Mouse (Mus musculus) layer of hippocampus, postnatal 10 days (tissue): ENCODE measurements around the gene Ano1. TPM values are rescaled to one million over a fixed set of nuclear protein-coding genes. Genes with fewer than 3 reads are reported as not detected.

Experiments
- DNase-seq, 2 experiments: peaks; one replicate each; pipeline ENCODE4 v3.0.0; 2021; ENCODE audit warnings: low spot score in 2 of 2
- total RNA-seq, 2 experiments: library from RNA; stranded (reverse); gene quantifications; 2 replicates each; pipeline ENCODE4 v1.2.3; 2021

The Ano1 gene
- total RNA-seq, 2 experiments from 2014 or later: 3.6 to 5.0 TPM

DNA sequence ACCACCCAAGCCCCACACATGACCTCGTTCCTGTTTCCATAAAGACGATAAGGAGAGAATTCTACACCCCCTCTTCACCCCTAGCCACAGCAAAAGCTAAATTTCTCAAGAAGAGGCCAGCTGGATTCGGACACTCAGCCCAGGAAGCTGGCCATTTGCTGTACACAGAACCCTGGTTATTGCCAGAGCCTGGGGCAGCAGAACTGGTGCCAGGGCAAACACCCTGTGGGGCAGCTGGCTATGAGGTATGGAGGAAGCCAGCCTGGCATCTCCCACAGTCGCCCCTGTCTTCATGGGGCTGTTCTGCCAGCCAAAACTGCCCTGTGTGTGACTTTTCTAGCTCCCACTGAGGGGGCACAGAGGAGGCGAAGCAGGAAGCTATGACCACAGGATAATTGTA, 104.2 kb downstream of the Ano1 start:
- DNase-seq: peak; percentile 12 to 23

- DNase-seq: no peak
Observed at GRCm38 (mm10) chr7:144640817-144641216, 111.0 kb downstream of the Ano1 start.

- no peak for DNase-seq
Observed at GRCm38 (mm10) chr7:144636000-144636399, 115.8 kb downstream of the Ano1 start.

GRCm38 (mm10) chr7:144634875-144635274, 116.9 kb downstream of the Ano1 start:
- DNase-seq: no peak

DNA sequence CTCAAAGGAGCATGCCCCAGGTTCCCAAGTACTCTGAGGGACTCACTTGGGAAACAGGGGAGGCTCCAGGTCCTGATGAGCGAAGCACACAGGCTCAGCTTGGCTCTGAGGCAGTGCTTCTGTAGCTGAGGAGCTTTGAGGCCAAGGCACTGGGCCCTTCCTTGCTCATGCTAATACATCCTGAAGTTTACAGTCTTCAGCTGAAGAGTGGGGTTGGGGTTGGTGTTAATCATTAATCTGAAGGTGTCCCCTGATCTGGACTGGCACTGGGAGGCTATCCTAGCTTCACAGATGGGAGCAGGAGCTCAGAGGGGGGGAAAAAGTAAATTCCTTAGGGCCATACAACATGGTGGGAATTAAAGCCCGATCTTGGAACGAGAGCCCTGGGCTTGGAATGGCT, 117.3 kb downstream of the Ano1 start:
- no peak for DNase-seq

GRCm38 (mm10) chr7:144632321-144632720, 119.5 kb downstream of the Ano1 start:
- no peak for DNase-seq

DNA sequence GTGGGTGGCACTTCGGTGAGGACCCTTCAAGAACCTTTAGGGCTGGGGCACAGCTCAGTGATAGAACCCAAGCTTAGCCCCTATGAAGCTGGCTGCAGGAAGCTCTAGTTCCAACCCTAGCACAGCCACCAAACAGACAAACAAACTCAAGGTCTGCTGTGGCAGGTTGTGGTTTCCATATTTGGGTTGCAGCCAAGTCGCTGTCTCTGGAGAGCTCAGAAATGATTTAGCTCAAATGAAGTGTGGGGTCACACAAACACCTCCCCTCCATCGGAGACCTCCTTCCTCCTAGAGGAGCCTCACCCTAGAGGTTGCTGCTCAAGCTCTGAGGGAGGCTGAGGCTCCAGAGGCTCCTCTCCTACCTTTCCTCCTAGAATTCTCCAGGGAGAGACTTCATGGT, 121.2 kb downstream of the Ano1 start:
- DNase-seq: no peak

- peak in 1 of 2 experiments; percentile 27 for DNase-seq
Observed at GRCm38 (mm10) chr7:144628334-144628915, 123.3 kb downstream of the Ano1 start.

DNA sequence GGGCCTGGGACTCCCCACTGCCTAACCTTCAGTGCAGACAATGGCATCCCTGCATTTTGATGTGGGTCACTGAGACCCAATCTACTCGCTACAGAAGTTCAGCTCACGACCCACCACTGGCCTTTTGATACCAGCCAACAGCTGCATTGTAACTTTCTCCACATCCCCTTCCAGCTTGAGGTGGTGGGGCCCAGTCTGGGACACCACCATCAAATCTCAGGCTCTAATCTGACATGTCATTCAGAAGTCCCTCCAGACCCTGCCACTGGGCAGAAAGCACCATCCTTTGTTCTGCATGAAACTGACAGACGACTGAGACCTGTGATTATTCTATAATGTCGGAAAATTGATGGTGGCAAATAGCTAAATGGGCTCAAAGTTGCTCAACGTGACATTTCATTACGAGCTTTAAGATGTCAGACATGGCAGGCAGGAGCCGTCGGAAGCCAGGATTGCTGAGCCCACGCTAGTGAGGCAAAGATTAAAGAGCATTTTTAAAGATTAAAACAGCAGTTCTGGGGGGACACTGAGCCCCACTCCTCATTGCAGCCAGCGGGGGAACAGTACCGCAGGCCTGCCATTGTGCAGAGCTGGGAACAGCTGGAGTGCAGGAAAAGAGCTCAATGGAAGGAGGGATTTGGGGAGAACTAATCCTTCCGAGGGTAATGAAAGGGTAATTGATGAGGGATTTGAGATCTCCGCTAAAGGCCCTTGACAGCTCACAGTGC, 124.0 kb downstream of the Ano1 start:
- no peak for DNase-seq

GRCm38 (mm10) chr7:144626042-144626441, 125.7 kb downstream of the Ano1 start:
- peak; percentile 28 to 47 for DNase-seq

GRCm38 (mm10) chr7:144620721-144621681, 130.8 kb downstream of the Ano1 start:
- peak; percentile 38 to 40 for DNase-seq

DNA sequence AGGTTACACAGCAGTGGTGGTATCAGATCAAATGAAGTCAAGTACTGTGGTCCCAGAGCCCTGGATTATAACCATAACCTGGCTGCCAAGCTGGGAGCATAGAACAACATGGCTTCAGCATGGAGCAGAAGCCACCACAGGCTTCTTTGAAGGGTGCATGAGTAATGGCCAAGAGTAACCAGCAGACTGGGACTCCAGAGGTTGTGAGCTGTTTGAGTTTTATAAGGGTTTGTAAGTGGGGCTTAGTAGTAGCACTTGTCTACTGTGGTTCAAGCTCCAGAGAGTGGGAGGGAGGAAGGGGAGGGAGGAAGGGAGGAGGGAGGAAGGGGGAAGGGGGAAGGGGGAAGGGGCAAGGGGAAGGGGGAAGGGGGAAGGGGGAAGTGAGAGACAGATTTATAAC, 131.5 kb downstream of the Ano1 start:
- no peak for DNase-seq

- DNase-seq: no peak
Observed at GRCm38 (mm10) chr7:144615343-144615742, 136.4 kb downstream of the Ano1 start.

DNA sequence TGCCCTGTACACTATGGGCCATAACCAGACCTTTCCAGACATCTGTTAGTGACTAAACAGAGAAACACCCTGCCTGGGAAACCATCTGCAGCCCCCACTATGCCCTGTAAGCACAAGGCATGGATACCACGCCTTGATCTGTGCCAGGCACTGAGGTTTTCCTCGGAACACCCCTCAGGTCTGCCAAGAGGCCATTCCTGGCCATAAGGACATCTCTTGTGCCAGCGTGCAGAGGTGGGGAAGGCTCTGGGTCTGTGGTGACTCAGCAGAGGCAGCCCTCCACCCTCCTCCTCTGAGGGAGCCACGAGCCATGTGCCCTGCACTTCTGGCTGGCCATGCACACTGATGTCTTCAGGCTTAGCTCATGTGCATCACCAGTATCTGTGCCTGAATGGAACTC, 138.9 kb downstream of the Ano1 start:
- DNase-seq: no peak

DNA sequence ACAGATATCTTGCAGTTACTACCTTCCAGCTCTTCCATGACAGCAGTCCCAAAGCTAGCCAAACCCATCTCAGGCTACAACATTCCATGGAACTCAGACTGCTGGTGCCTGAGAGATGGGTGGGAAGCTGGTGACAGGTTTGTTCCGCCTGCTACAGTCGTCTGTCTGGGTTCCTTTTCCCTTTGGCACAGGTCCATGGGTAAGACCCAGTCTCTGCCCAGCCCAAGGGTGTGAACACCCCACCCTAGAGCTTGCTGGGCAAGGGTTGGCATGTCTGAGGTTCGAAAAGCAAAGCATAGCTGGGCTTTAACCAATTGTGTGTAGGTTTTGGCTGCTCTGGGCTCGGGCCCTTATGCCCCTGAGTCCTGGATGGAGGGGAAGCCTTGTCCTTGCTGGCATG, 139.4 kb downstream of the Ano1 start:
- no peak for DNase-seq

DNA sequence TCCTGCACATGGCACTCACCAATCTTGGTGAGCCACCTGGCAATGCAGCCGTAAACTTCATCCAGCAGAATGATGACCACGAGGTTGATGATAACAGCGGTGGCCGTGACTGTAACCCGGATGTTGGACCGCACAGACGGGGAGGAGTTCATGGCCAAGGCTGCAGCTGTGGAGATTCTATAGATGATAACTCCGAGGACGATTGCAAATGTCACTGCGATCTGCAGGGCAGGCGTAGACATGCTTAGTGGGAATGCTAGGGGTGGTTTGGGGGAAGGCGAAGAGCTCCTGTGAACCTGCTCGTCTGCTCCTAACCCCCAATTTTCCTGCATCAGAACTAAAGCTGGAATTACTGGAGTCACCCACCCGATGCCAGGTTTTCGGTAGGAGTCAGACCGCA, 140.2 kb downstream of the Ano1 start:
- no peak for DNase-seq

DNA sequence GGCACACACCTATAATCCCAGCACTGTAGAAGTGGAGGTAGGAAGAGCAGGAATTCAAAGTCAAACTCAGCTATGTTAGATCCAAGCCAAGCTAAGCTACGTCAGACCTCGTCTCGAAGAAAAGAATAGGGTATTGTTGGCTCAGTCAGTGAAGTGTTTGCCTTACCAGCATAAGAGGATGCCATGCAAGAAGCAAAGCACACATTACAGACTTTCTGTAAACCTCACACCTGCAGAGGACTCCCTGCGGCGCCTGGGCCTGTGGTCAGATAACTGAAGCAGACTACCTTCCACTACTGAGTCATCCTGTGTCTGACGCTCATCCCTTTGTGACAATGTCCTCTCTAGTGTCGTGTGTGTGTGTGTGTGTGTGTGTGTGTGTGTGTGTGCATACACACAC, 142.2 kb downstream of the Ano1 start:
- no peak for DNase-seq

DNA sequence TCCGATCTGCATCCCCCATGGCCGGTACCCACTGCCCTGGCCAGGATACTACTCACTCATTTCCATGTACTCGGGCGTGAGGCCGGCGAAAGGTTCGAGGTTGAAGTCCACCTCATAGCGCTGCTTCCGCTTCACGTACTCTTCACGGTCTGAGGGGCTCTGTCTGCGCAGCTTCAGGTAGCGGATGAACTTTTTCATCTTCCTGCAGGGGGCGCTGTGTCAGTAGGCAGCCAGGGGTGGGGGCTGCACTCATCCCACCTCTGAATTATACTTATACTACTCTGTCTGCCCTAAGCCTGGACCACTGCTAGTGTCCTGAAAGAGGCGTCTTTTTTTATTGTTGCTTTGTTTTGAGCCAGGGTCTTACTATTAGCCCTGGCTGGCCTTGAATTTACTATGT, 143.9 kb downstream of the Ano1 start:
- DNase-seq: no peak

GRCm38 (mm10) chr7:144604735-144605134, 147.0 kb downstream of the Ano1 start:
- DNase-seq: no peak

- DNase-seq: no peak
Observed at GRCm38 (mm10) chr7:144604291-144604690, 147.5 kb downstream of the Ano1 start.

- DNase-seq: peak in 1 of 2 experiments; percentile 25
Observed at GRCm38 (mm10) chr7:144600333-144600900, 151.4 kb downstream of the Ano1 start.

- no peak for DNase-seq
Observed at GRCm38 (mm10) chr7:144589508-144589907, 162.3 kb downstream of the Ano1 start.
